Mouse (Mus musculus): ENCODE measurements around the gene Usp29.

DNA sequence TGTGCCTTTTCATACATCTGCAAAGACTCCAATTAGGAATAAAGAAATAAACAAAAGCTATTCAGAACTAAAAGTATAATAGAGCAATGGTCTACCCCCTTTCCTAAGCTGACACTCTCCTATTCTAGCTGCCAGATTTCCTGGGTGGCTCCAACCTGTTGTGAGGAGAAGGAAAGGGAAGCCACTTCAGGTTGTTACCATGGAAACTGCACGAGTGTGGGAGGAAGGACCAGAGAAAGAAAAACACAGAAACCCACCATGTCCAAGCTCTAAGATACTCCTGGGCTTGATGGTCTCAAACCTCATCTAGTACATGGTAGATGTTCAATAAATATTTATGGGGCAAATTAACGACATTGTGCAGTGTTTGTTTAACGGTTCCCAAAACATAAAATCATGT is 160.8 kb downstream of the Usp29 start:
- TF ChIP-seq CTCF (IDR thresholded peaks at IDR 0.05; ENCODE audit: control insufficient read depth, insufficient read depth, insufficient read length) (no peak), MYOD1 (IDR thresholded peaks at IDR 0.05; ENCODE audit: control insufficient read depth, insufficient read length, low read depth) (no peak)
